Mouse (Mus musculus) layer of hippocampus, adult 2 months (tissue): Measurements from ENCODE around the gene Tmpo. TPM values are rescaled to one million over a fixed set of nuclear protein-coding genes. Genes with fewer than 3 reads are reported as not detected.
A peak's percentile ranks its signal among the peaks of the same experiment; 100 is the strongest.

Experiments
- DNase-seq, 2 experiments: peaks; one replicate each; pipeline ENCODE4 v3.0.0; 2022; ENCODE audit warnings: low spot score in 2 of 2
- H3K27ac ChIP-seq: fragments of 200-600 bp; 2 replicates; pipeline ENCODE4 v1.8.1; 2022
- H3K4me3 ChIP-seq: fragments of 200-600 bp; 2 replicates; pipeline ENCODE4 v1.8.1; 2022; ENCODE audit warnings: mild to moderate bottlenecking
- CTCF ChIP-seq: fragments of 200-600 bp; conservative IDR thresholded peaks from 2 replicates; pipeline ENCODE4 v1.8.1; 2022; ENCODE audit warnings: antibody characterized with exemption, mild to moderate bottlenecking, moderate library complexity
- total RNA-seq, 2 experiments: library from RNA; stranded (reverse); gene quantifications; 2 replicates each; pipeline ENCODE4 v1.2.3; 2021

The Tmpo gene
- total RNA-seq, 2 experiments from 2014 or later, result 37.5 to 39.7 TPM

DNA sequence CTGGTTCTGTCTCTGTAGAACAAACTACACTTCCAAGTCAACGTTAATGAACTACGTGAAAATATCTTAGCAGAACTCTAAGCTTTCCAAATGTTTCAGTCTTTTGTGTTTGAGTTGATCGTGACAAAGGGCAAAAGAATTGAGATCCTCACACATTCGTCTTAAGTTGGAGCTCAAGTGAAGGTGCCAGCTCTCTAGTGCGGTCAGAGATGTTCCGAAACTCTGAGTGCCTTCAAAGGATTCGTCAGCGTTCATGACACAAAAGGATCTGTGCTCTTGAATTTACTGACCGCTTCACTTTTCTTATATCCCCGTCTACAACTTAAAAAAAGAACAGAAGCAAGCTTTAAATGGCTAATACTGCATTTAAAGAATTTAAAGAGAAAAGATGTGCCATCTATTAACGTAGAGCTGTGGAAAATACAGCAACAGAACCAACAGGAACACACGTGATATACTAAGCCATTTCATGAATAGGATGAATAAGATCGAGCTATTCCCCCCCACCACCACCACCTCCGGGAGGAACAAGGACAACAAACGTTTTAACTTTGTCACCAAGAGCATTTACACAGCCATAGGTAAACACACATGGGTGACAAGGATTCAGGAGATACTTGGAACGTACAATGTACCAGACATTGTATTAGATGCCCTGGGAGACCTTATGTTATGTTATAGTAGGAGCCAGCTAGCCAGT, 1.3 kb upstream of the Tmpo start:
- H3K27ac ChIP-seq, result peak overlapping the region; percentile 99
- peak overlapping the region; percentile 96 for H3K4me3 ChIP-seq
- no peak for TF ChIP-seq CTCF
- no peak for DNase-seq

DNA sequence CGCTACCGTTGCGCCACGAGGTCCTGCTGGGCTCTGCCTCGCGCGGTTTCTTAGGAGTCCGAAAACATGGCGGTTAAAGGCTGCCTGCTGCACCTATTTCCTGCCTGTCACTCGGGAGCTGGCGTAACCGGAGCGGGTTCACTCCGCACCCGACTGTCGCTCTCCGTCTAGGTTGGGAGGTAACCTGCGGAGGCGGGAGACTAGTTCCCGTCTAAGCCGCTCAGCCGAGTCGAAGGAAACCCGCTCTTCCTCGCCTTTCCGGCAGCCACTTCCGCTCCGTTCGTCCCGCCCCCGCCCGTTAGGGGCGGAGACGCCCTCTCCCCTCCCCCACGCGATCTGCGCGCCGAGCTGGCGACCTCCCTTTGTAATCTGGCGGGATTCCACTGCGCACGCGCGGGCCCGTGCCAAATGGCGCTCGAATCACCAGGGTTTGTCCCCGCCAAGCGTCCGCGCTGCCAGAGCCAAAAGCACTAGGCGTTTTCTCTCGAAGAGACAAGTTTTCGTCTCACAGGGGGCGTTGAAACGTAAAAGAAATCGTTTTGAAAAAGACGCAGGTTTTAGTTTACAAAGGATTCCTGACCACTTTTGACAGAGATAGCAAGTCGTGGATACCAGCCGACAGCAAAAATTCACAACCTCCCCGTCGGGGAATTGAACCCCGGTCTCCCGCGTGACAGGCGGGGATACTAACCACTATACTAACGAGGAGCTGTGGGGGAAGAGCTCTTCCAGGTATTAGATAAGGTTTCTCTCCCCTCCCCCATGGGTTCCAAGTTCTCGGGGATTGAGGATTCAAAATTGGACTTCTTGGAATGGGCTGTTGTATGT, 560 bp upstream of the Tmpo start:
- peak; percentile 96 to 100 for DNase-seq
- peak overlapping the region; percentile 99 for H3K27ac ChIP-seq
- H3K4me3 ChIP-seq, result peak overlapping the region; percentile 96
- TF ChIP-seq CTCF, result no peak

DNA sequence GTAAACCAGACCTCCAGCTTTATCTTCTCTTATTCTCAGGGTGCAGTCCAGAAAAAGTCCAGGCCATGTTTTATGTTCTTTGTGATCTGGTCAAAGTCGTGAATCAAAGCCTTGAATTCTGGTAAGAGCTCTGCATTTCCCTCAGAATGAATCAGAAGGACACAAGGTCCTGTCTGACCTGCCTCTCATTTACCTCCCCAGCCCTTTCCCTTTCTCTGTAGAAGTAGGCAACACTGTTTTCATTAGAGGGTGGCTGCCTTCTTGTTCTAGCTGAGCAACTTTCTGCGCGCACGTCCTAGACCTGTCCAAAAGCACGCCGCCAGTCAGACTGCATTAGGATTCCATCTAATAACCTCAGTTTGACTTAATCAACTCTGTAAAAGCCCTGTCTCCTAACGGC, 814 bp downstream of the Tmpo start:
- peak overlapping the region; percentile 99; the same call in 1 of the 2 replicates for H3K27ac ChIP-seq
- DNase-seq, result no peak
- H3K4me3 ChIP-seq, result peak overlapping the region; percentile 96; the same call in 1 of the 2 replicates
- no peak for TF ChIP-seq CTCF

DNA sequence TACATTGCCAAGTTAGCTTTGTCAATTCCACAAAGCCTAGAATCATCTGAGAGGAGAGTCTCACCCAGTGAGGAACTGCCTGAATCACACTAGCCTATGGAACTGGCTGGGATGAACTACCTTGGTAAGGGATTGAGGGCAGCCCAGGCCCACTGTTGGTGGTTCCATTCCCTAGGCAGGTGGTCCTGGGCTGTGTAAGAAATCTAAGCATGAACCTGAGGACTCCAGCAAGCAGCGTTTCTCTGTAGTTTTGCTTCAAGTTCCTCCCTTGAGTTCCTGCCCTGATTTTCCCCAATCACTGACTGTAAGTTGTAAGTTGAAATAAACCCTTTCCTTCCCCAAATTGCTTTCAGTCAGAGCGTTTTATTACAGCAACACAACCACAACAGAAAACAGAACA, 1.3 kb downstream of the Tmpo start:
- no peak for TF ChIP-seq CTCF
- no peak overlapping the region for H3K4me3 ChIP-seq
- no peak for DNase-seq
- no peak overlapping the region for H3K27ac ChIP-seq

DNA sequence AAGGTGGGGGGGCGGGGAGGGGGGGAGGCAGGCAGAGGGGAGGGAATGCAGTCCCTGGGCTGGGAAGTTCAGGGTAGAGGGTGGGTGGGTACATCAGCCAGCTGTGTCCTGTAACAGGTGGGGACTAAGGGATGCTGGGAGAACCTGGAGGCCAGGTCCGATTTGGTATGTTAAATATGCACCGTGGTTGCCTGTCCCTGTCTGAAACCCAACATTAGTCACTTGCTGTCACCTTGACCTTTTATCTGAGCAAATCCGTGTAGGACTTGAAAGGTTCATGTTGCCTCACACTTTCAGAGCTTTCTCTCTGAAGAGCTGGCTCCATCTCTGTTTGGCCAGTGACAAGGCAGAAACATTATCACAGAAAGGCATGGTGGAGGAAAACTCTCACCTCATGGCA, 3.9 kb downstream of the Tmpo start:
- no peak overlapping the region for H3K27ac ChIP-seq
- no peak for TF ChIP-seq CTCF
- no peak overlapping the region for H3K4me3 ChIP-seq
- no peak for DNase-seq

DNA sequence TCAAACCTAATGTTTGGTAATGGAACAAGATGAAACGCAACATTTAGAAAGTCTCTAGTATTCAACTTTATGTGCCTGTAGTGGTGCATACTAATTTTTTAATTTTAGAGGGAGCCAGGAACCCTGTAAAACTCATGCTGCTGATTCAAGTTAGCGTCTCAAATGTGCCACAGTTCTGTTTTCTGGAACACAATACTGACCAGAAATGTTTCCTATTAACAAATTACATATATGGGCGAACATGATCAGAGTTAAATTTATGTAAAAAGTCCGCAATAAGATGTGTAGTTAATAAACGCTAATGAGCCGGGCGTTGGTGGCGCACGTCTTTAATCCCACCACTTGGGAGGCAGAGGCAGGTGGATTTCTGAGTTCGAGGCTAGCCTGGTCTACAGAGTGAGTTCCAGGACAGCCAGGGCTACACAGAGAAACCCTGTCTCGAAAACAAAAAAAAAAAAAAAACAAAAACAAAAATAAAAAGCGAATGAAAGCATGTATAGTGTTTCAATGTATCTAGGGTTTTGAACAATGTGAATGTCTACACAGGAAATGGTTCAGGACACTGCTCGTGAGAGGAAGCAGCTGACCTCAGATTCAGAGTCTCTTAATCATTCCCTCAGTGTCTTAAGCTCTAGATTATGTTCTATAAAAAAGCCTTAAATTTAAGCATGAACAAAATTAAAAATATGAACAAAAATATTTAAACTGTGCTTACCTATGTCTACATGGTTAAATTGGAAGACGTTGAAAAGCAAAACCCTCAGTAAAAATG, 8.6 kb downstream of the Tmpo start:
- TF ChIP-seq CTCF, result no peak
- Histone ChIP-seq H3K27ac (peak overlapping the region; percentile 92), H3K4me3 (peak overlapping the region; percentile 79)
- no peak for DNase-seq

DNA sequence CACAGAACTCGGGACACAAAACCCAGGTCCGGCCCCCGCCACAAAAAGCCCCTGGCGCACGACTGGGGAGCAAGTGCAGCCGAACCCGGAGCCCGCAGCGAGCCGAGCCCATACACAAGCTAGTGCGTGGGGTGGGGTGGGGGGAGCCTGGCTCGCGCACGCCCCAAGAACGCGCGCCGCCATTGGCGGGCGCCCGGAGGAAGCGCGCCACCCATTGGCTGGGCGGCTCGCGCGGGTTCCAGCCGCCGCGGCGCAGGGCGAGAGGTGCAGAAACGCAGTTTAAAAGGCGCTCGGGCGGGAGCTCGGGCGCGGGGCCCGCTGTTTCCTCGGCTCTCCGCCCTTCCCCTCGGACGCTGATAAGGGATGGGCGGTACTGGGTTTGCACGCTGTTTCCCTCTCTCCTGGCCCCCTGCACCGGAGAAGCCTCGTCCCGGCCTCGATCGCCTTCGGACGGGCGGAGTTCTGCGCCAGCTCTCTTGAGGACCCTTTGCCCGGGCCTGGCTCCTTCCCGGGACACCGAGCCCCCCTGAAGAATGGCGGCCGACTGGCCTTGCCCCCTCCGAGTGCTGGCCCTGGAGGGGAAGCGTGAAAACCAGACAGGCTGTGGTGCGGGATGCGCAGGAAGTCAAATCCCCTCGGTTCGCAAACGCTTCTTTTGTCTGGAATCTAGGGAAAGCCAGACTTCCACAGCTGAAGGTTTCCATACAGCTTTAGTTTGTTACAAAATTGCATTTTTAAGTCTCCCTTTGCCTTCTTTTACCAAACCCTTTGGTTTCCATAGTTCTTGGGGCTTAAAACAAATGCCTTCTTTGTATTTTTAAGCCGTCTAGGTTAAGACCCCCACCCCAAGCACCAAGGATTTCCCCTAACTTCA, 9.4 kb downstream of the Tmpo start:
- TF ChIP-seq CTCF, result no peak
- Histone ChIP-seq H3K4me3 (peak overlapping the region; percentile 79), H3K27ac (peak overlapping the region; percentile 92)
- DNase-seq, result peak; percentile 90 to 93

DNA sequence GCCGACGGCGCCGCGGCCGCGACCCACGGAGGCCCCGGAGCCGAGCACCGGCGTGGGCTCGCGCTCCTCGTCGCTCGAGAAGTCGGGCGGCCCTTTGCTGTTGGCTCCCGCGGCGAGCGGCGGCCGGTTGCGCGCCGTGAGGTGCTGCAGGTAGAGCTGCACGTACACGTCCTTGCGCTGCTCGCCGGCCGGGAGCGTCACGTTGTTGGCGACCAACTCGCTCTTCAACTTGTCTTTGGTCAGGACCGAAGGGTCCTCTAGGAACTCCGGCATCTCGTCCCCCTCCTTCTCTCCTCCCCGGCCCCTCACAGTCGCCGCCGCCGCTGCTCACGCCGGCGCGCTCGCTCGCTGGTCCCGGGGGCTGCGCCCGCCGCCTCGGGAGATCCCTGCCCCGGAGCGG, 10.1 kb downstream of the Tmpo start:
- Histone ChIP-seq H3K27ac (peak overlapping the region; percentile 92), H3K4me3 (peak overlapping the region; percentile 79)
- peak in 1 of 2 experiments; percentile 26 for DNase-seq
- no peak for TF ChIP-seq CTCF

DNA sequence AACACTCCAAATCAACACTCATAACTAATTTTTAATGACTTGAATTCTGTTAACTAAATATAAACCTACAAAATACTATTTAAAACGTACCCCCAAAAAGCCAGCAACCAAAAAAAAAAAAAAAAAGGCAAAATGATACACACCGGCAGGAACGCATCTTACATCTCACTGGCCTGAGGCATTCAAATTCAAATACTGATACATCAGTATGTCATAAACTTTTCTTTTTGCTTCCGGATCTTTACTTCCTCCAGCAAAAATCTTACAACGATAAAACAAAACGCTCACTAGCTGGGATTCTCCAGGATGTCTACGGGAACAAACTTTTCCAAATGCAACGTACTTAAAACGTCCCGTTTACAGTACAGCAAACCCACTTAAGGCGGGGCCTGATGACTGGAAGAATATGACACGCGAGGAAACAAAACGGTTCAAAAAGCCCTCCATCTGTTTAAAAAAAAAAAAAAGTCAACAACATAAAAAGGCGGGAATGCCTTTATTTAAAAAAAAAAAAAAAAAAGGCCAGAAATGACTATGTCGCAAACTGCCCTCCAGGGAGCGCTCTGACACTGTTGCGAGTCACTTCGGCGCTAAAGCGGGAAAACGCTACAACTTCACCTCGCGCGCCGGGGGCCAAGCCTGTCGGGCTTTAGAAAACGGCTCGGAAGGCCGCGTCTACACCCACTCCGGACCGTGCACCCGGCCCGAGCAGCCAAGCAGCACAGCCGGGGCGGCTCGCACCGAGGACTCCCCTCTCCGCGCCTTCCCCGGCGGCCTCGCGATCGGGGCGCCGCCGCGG, 10.8 kb downstream of the Tmpo start:
- Histone ChIP-seq H3K4me3 (peak overlapping the region; percentile 79), H3K27ac (peak overlapping the region; percentile 92)
- DNase-seq, result peak; percentile 81 to 84
- TF ChIP-seq CTCF, result peak; percentile 87

DNA sequence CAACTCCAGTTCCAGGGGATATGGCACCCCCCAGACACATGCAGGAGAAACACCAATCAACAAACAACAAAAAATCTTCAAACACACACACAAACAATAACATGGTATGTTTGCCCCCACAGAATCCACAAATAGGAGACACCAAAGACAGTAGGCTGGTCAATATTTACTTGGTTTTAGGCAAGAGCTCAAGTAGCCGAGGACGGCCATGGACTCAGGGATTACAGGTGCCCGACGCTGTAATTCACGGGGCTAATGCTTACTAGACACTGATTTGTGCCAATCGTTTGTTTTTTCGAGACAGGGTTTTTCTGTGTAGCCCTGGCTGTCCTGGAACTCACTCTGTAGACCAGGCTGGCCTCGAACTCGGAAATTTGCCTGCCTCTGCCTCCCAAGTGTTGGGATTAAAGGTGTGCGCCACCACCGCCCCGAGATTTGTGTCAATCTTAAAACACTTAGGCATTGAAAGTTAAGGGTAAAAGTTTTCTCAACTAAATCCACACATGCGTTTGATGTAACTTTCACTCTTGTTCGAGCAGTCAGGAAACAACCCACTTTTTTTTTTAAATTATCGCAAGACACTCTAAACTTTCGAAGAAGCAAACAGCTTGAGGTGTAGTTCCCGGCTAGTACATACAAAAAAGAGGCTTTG, 11.6 kb downstream of the Tmpo start:
- TF ChIP-seq CTCF, result no peak
- peak overlapping the region; percentile 79 for H3K4me3 ChIP-seq
- H3K27ac ChIP-seq, result no peak overlapping the region
- DNase-seq, result no peak

DNA sequence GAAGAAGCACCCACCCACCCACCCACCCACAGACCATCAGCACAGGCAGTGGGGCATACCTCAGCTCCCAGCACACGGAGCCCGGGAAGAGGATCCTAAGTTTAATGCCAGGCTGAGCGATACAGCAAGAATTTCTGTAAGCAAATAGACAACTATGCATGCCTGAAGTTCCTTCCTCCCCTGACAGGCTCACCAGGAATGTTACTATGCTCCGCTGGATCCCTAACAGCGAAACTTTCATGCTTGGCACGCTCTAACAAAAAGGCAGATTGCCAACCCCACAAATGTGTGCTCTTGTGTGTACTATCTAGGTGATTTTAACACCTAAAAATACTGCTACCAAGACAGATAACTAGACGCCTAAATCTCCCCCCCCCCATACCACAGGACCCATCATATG, 13.8 kb downstream of the Tmpo start:
- no peak for DNase-seq
- no peak overlapping the region for H3K4me3 ChIP-seq
- TF ChIP-seq CTCF, result no peak
- no peak overlapping the region for H3K27ac ChIP-seq
